Mouse (Mus musculus) liver, postnatal 0 days (tissue): ENCODE measurements around the gene Ppa2.

Experiments used
- CTCF ChIP-seq: sonication (generic); IDR thresholded peaks from 2 replicates; pipeline ENCODE4 v1.5.1; 2016; ENCODE audit warnings: antibody characterized with exemption, low read depth
- EP300 ChIP-seq: IDR thresholded peaks from 2 replicates; pipeline ENCODE4 v1.6.1; 2016; ENCODE audit warnings: antibody characterized with exemption, low read depth, mild to moderate bottlenecking

GRCm38 (mm10) chr3:133308361-133308760 lies 1.5 kb upstream of the Ppa2 start:
- no peak for TF ChIP-seq EP300
- no peak for TF ChIP-seq CTCF
